Comparison of ENCODE assay signal across 8 mouse cellular contexts in genomic region chr6:18032271-18032670, GRCm38 (mm10). TPM values are rescaled to one million over a fixed set of nuclear protein-coding genes. Genes with fewer than 3 reads are reported as not detected.
DNase-seq lines count a peak whose midpoint lies in the region; ATAC-seq and TF ChIP-seq lines count a peak whose summit lies in the region.

No protein-coding gene starts in this region.

- peaks cover 53% of the 10 kb centered on the region for H3K27me3 ChIP-seq in kidney, embryonic 15.5 days
- no peaks in the 10 kb centered on the region for H3K27me3 ChIP-seq in kidney, adult 2 months (replicated peaks; ENCODE audit: control insufficient read depth, insufficient read depth, low read length)
- peaks cover 51% of the 10 kb centered on the region for H3K27me3 ChIP-seq in forebrain, embryonic 12.5 days
- peaks cover 47% of the 10 kb centered on the region for H3K27me3 ChIP-seq in limb, embryonic 12.5 days
- peaks cover 34% of the 10 kb centered on the region for H3K27me3 ChIP-seq in neural tube, embryonic 14.5 days (ENCODE audit: control insufficient read depth, insufficient read depth, low read length)

- 17% methylated on average over 6 of the region's 6 CpGs for WGBS in kidney, embryonic 15.5 days
- WGBS in kidney, adult 2 months = 26% methylated on average over 6 of the region's 6 CpGs
- 17% methylated on average over 6 of the region's 6 CpGs for WGBS in forebrain, embryonic 12.5 days
- WGBS in limb, embryonic 12.5 days = 14% methylated on average over 6 of the region's 6 CpGs
- 17% methylated on average over 6 of the region's 6 CpGs for WGBS in neural tube, embryonic 14.5 days

- no peaks in the 10 kb centered on the region for H3K36me3 ChIP-seq in kidney, embryonic 15.5 days
- no peaks in the 10 kb centered on the region for H3K36me3 ChIP-seq in kidney, adult 2 months (ENCODE audit: control insufficient read depth, insufficient read depth, low read length)
- no peaks in the 10 kb centered on the region for H3K36me3 ChIP-seq in forebrain, embryonic 12.5 days (replicated peaks)
- no peaks in the 10 kb centered on the region for H3K36me3 ChIP-seq in limb, embryonic 12.5 days
- H3K36me3 ChIP-seq in neural tube, embryonic 14.5 days (ENCODE audit: control insufficient read depth, insufficient read depth, low read length) = no peaks in the 10 kb centered on the region

- H3K27ac ChIP-seq in kidney, embryonic 15.5 days = no peak overlapping the region
- no peak overlapping the region for H3K27ac ChIP-seq in kidney, adult 2 months (ENCODE audit: insufficient read depth, low read depth, low read length)
- H3K27ac ChIP-seq in forebrain, embryonic 12.5 days = no peak overlapping the region
- H3K27ac ChIP-seq in limb, embryonic 12.5 days = no peak overlapping the region
- no peak overlapping the region for H3K27ac ChIP-seq in neural tube, embryonic 14.5 days (ENCODE audit: low read depth, low read length)

- peaks cover 25% of the 10 kb centered on the region for H3K4me1 ChIP-seq in kidney, embryonic 15.5 days
- no peaks in the 10 kb centered on the region for H3K4me1 ChIP-seq in kidney, adult 2 months (ENCODE audit: control insufficient read depth, insufficient read depth, low read length)
- peaks cover 25% of the 10 kb centered on the region for H3K4me1 ChIP-seq in forebrain, embryonic 12.5 days
- H3K4me1 ChIP-seq in limb, embryonic 12.5 days (replicated peaks) = peaks cover 21% of the 10 kb centered on the region
- peaks cover 18% of the 10 kb centered on the region; the same call in 1 of the 2 replicates for H3K4me1 ChIP-seq in neural tube, embryonic 14.5 days (ENCODE audit: control insufficient read depth, insufficient read depth, low read length)

- no peak for TF ChIP-seq POLR2A in kidney, adult 2 months (IDR thresholded peaks at IDR 0.05; ENCODE audit: low read depth, low read length)

- H3K4me2 ChIP-seq in kidney, embryonic 15.5 days = peak overlapping the region; percentile 93
- peak overlapping the region; percentile 71 for H3K4me2 ChIP-seq in forebrain, embryonic 12.5 days
- H3K4me2 ChIP-seq in limb, embryonic 12.5 days = peak overlapping the region; percentile 96
- H3K4me2 ChIP-seq in neural tube, embryonic 14.5 days (ENCODE audit: low read depth, low read length) = peak overlapping the region; percentile 82

- ATAC-seq in kidney, embryonic 15.5 days (replicated peaks; ENCODE audit: low FRiP score) = no peak
- ATAC-seq in forebrain, embryonic 12.5 days (ENCODE audit: low FRiP score) = no peak
- ATAC-seq in limb, embryonic 12.5 days (ENCODE audit: insufficient number of reproducible peaks, insufficient read depth, low FRiP score, low TSS enrichment, low read depth) = no peak
- no peak for ATAC-seq in neural tube, embryonic 14.5 days (ENCODE audit: low read depth)

- TF ChIP-seq CTCF in kidney, adult 2 months (conservative IDR thresholded peaks at IDR 0.05; ENCODE audit: insufficient read depth, insufficient read length, low read depth, low read length) = no peak

- no peak overlapping the region for H3K9ac ChIP-seq in kidney, embryonic 15.5 days
- H3K9ac ChIP-seq in forebrain, embryonic 12.5 days = no peak overlapping the region
- H3K9ac ChIP-seq in limb, embryonic 12.5 days (replicated peaks) = no peak overlapping the region
- H3K9ac ChIP-seq in neural tube, embryonic 14.5 days (replicated peaks; ENCODE audit: low read depth, low read length) = no peak overlapping the region

- no peak for DNase-seq in kidney, adult 2 months
- no peak for DNase-seq in cerebellum, adult 11-12 months
- no peak for DNase-seq in layer of hippocampus, postnatal 36 days
- DNase-seq in kidney, postnatal 10 days = no peak

- H3K9me3 ChIP-seq in kidney, embryonic 15.5 days (replicated peaks) = no peaks in the 10 kb centered on the region
- H3K9me3 ChIP-seq in forebrain, embryonic 12.5 days = no peaks in the 10 kb centered on the region
- no peaks in the 10 kb centered on the region for H3K9me3 ChIP-seq in limb, embryonic 12.5 days
- no peaks in the 10 kb centered on the region for H3K9me3 ChIP-seq in neural tube, embryonic 14.5 days (ENCODE audit: control insufficient read depth, low read length)

- H3K4me3 ChIP-seq in kidney, embryonic 15.5 days (replicated peaks) = peak overlapping the region; percentile 52
- H3K4me3 ChIP-seq in kidney, adult 2 months (ENCODE audit: insufficient read depth, low read depth, low read length) = no peak overlapping the region
- H3K4me3 ChIP-seq in forebrain, embryonic 12.5 days (replicated peaks) = peak overlapping the region; percentile 38
- peak overlapping the region; percentile 55 for H3K4me3 ChIP-seq in limb, embryonic 12.5 days (replicated peaks)
- no peak overlapping the region for H3K4me3 ChIP-seq in neural tube, embryonic 14.5 days (ENCODE audit: low read depth, low read length)

RNA-seq across cellular contexts. Expression of gene Wnt2, which starts 1.9 kb away (rescaled TPM):
- 1.1 and 2.9 TPM in 2 replicates for polyA plus RNA-seq in kidney, embryonic 15.5 days (2015; fragmentation: Nextera tagmentation; extraction: Ambion mirVana)
- polyA plus RNA-seq in kidney, adult 2 months (2012; rRNA removed) = 0.35 and 0.52 TPM in 2 replicates
- polyA plus RNA-seq in forebrain, embryonic 12.5 days (2016; fragmentation: Nextera tagmentation; extraction: Ambion mirVana) = 0.22 and 0.43 TPM in 2 replicates
- 2.1 TPM in 2 replicates for polyA plus RNA-seq in limb, embryonic 12.5 days (2016; fragmentation: Nextera tagmentation; extraction: Ambion mirVana)
- 0.60 and 0.64 TPM in 2 replicates for polyA plus RNA-seq in neural tube, embryonic 14.5 days (2014; fragmentation: Nextera tagmentation; extraction: Ambion mirVana)
- total RNA-seq in layer of hippocampus, postnatal 36 days (2021) = 1 to 10 TPM; 6.2 to 6.5 TPM

Comparison
In these comparisons a context has a peak if more than half of its experiments do, and no peak if none do; other contexts are left out.
1. H3K4me3 ChIP-seq: peak in kidney, embryonic 15.5 days (single experiment), forebrain, embryonic 12.5 days (single experiment) and limb, embryonic 12.5 days (single experiment); none in kidney, adult 2 months (single experiment) and neural tube, embryonic 14.5 days (single experiment).
2. Peak in every context shown above with its lines, with median percentiles within 50 percentile points of each other: H3K4me2 ChIP-seq.